Mouse (Mus musculus): ENCODE data around the gene Arih1.
"Not testable (repeated sequence)": the region's sequence is repeated elsewhere in the genome, so short reads cannot be mapped to it uniquely, and the experiment has no call there.

Arih1 gene

DNA sequence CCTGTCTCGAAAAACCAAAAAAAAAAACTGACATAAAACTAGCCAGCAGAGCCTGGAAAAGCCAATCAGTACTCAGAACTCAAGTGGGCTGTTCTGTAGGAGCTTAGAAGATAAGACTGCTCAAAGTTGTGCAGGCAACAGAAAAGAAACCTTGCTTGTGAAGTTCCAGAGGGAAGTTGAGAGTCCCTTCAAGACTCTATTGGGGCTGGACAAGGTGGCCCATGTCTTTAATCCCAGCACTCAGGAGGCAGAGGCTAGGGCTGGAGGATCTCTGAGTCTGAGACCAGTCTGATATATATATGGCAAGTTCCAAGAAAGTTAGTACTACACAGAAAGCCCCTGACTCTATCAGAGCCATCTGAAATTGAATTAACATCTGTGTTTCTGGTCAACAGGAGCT, 28.0 kb downstream of the Arih1 start:
- no peak for DNase-seq

DNA sequence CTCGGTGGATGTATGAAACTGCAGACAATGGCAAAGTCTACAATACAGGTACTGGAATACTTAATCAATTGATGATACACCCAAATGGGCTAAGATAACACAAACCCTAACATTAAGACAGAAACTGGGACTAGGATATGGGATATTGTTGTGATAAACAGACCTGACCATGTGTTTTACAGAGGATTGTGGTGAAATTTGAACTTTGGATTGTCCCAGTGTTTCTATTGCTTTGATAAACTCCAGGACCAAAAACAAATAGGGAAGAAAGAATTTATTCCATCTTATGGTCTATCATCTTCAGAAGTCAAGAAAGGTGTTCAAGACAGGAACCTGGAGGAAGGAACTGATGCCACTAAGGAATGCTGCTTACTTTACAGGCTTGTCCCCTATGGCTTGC, 28.7 kb downstream of the Arih1 start:
- DNase-seq, result no peak

DNA sequence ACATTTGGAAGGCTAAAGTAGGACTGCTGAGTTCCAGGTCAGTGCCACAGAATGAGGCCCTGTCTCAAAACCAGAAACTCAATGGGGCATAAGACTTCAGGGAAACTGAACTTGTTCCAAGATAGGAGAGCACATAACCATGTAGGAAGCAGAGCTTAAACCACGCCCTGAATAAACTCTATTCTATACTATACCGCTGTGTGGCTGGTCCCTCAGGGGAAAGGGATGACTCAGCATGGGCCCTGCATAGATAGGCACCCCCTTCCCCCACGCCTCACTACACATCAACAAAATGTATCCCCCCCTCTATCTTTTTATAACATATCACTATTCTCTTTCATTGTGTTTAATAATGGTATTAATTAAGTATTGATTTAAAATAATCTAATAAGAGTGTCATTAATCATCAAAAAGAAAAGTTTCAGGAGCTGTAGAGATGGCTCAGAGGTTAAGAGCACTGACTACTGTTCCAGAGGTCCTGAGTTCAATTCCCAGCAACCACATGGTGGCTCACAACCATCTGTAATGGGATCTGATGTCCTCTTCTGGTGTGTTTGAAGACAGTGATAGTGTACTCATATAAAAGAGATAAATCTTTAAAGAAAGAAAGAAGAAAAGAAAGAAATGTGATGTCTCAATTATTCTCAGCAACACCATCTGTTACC, 30.9 kb downstream of the Arih1 start:
- no peak for DNase-seq

DNA sequence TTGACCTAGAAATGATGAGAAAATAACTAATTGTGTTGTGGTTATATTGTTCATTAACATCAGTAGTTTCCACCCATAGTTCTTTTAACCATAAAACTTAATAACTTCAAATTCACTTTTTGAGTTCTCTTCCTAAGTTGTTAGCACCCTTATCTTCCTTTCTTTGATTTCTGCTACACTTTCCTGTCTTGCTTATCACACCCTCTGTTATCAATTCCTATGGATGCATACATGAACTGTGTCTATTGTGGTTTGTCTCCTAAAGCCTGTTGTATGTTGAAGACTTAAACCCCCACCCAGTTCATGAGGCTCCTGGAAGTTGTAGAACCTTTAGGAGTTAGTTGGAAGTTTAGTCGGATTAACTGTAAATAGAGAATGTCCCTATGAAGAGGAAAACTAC, 52.7 kb downstream of the Arih1 start:
- DNase-seq, result no peak

DNA sequence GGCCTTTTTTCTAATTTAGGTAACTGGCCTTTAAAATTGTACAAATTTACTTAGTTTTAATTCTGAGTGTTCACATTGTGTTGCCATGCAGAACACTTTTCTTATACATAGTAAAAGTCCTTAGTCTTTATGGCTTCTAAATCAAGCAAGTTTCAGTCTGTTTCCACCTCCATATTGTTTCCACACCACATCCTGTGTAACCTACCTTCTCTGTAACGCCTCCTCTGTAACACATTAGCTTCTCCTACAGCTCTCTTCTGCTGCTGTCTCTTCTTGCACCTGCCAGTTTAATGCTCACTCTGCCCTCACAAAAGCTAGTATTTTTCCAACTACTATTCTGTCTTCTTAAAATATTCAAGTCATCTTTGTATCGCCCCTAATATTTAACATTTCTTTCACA, 54.8 kb downstream of the Arih1 start:
- peak; percentile 5 for DNase-seq

DNA sequence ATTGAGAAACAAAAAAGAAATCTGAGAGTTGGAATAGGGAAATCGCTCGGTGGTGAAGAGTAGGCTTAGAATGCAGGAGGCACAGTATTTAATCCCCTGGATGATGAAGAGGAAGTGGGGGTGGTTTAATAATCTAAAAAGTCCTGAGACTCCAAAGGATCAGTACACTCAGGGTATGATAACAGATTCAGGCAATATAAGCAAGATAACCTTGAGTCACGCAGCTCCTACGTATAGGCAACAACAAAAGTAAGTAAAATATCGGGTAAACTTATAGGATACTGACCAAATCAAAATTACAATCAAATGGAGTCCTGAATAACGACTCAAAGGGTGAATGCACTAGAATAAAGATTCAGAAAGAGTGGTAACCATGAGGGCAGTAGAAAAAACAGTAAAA, 65.9 kb downstream of the Arih1 start:
- DNase-seq, result no peak

DNA sequence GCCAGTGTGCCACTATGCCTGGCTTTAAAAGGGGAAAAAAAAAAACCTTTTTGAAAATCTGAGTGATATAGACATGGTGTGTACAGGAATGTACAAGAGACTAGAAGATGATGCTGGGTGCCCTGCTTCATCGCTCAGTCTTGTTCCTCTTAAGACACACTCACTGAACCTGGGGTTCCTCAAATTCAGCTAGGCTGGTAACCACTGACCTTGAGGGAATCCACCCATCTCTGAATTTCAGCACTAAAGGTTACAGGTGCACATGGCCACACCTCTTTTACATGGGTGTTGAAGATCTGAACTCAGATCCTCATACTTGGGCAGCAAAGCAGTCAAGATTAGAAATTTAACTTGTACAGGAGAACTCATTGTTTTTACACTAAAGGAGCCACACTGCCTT, 79.1 kb downstream of the Arih1 start:
- DNase-seq, result no peak

DNA sequence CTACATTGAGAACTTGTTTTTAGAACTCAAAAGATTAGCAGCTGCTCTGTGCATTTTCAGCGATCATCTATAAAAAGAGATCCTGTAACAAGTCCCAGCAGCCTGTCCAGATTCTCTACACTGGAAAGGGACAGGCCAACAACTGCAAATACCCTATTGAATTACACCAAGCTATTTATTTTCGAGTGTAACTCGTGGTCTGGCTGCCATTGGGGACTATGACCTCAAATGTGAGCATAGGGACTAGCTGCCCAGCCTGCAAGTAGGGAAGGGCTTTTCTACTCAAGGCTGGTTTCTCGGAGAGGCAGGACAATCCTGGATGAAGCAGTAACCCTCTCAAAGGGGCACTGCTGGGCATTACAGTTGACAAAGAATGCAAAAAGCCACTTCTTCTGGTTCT, 97.3 kb downstream of the Arih1 start:
- no peak for DNase-seq

DNA sequence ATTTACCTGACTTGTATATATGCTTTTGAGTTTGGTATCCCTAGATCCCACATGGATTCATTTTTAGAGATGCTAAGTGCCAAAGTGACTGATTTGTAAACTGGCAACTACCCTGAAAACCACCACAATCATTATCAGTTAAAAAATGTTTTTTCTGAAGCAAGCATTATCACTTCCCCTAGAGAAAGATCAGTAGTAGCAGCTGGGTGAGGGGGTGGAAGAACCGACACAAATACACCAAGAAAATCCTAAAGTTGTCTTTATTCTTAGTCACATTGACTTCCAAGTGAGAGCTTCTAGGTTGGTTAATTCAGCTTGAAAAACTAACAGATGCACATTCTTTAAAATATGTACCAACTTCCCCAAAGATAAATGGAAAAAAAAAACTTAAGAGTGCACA, 98.1 kb downstream of the Arih1 start:
- DNase-seq, result peak; percentile 46

DNA sequence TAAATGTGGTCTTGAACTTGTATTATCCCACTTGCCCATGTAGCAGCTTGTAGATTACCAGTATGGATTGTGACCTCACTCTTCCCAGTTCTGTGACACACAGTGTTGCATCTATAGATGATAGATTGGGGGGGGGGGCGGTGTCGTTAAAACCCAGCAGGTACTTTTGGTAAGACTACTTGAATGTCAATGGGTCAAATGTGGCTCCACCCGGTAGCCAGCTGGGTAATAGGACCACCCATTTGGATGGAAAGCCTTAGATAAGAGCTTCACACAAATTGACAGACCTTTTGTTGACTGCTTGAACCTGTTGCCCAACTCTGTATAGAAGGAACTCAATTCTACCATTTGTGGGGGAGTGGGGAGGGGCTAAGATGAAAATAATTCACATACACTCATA, 99.0 kb downstream of the Arih1 start:
- no peak for DNase-seq

DNA sequence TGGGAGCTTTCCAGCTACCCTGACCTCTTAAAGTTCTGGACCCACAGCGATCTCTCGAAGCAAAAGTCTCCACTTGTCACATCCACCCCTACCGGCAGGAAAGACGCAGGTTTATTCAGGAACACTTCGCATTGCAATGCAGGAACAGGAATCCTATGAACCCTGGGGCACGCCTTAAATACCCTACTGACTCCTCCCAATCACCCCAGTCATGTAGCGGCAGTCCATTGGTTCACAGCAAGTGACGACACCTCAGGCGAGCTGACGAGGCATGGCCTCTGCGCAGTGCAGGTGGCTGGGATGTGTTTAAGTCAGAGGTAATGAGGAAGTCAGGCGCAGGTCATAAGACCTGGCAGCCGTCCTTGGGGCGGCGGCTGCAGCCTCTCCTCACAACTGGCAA, 110.8 kb downstream of the Arih1 start:
- no peak for DNase-seq

DNA sequence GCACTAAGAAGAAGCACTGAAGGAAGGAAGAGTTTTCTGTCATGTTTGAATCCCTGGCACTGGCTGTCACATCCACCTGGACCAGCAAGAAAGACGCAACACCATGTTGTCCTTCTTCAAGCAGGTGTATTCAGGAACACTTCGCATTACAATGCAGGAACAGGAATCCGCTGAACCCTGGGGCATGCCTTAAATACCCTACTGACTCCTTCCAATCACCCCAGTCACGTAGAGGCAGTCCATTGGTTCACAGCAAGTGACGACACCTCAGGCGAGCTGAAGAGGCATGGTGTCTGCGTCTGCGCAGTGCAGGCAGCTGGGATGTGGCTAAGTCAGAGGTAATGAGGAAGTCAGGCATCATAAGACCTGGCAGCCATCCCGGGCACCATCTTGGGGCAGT, 116.8 kb downstream of the Arih1 start:
- no peak for DNase-seq

DNA sequence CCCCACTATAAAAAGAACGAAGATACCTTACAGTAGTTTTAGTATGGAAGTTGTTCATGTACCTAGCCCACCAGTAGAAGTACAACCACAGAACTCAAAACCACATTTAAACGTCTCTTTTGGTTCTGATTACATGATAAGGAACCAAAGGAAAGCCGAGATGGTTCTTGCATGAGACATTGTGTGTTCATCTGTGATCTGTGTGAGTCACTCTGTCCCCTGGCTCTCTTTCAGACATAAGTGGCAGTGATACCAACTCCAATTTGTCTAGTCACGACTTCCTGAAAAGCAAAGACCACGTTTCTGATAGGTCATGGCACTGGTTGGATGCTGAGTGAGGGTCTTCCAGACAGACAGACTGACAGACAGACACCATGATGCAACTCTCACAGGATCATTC, 117.2 kb downstream of the Arih1 start:
- no peak for DNase-seq

DNA sequence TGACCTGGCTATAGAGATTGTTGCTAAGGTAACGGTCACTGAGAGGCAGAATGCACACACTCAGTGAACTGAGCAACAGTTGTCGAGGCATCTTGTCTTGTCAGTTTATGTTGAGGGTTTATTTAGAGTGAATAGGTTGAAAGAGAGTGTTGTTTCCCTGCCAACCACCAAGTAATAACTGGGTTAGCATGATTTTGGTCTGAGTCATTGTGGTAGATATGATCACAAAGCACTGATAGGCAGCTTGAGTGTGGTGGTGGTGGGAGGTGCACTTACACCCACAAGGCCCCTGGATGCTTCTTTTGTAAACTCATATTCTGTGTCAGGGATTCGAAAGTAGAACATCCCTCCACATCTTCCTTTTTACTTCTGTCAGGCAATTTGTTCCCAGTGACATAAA, 125.9 kb downstream of the Arih1 start:
- not testable (repeated sequence) for DNase-seq

DNA sequence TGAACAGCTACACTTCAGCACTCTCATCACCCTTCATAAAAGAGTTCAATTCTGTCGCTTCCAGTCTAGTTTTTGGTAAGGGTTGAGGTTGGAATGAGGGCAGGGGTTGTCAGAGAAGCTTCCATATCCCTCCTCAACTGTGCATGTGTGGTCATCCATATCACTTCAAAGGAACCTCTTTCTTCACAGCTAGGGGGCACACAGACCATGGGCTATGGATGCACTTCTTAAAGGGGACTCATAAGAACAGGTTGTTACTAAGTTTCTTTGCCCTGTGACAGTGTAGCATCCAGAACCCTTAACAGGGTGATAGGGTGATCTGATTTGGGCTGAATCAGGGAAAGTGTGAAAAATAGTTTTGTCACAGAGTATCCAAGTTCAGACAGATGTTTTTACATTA, 128.4 kb downstream of the Arih1 start:
- not testable (repeated sequence) for DNase-seq

DNA sequence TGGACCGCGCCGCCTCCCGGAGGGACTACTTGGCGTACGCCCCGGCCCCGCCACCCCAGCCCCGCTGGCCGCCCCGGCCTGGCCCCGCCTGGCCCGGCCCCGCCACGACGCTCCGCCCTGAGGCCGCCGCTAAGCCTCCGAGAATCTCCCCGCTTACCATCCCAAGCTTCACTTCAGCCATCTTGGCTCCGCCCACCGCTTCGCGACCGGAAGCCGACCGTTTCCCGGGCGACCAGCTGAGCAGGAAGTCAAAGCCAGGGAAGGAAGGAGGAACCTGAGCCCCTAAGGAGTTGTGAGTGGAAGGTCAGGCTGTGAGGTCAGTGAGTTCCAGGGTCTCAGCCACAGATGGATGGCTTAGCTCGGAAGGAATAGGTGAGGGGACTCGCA, 133.2 kb downstream of the Arih1 start, which contains the start of gene Bbs4:
TSS of gene Bbs4 (minus strand) at position 256 of the 387 bp plus-strand sequence.
- DNase-seq, result peak; percentile 92

DNA sequence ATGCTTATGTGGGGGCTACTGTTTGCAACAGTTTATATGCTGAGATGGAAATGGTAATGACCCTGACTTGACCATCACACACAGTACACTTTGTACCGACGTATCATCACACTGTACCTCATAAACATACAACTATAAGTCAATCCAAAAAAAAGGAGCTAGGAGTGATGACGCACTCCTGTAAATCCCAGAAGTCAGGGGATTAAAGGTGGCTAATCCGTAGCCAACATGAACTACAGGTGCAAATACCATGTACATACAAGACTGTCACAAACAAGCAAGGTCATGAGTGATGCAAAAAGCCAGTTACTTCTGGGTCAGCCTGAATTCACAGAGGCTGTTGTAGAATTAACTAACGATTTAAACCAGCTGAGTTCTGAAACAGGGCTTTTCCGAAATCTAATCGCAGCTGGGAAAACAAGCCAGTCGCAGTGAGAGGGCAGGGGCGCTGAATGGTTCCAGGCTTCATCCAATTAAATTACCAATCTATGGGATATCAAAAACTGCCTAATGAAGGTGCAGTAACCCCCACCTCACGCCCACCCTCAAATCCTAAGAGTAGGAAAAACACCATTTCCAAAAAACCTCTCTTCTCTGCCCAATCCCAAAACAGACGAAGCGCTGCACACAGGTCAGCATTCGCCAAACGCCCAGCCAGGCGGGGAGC, 133.7 kb downstream of the Arih1 start:
- DNase-seq, result no peak

DNA sequence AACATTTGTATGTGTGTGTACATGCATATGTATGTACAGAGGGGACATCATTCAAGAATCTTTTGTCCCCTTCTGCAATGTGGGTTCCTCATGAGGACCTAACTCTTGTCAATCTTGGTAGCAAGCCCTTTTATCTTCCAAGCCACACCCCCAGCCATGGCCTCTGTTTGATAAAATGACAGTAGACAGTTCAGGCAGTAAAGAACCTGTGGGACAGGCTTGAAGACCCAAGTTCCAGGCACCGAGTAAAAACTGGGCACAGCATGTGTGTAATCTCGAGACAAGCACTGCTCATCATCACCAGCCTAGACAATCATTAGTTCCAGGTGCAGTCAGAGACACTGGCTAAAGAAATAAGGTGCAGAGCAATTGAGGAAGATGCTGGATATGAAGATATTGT, 140.2 kb downstream of the Arih1 start:
- DNase-seq, result no peak

DNA sequence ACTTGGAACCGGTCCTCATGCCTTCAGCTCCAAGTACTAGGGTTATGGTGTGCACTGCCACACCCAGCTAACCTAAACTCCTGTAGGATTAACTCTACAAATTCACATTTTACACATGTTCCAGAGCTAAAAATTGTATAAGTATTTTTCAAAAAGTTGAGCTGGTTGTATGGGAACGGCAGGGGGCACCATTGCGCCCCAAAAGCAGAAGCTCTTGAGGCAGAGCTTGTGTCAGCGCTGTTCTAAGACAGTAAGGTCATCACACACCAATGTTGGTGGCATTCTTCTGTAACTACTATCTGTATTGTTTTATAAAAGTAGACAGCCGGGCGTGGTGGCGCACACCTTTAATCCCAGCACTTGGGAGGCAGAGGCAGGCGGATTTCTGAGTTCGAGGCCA, 146.4 kb downstream of the Arih1 start:
- DNase-seq, result no peak

DNA sequence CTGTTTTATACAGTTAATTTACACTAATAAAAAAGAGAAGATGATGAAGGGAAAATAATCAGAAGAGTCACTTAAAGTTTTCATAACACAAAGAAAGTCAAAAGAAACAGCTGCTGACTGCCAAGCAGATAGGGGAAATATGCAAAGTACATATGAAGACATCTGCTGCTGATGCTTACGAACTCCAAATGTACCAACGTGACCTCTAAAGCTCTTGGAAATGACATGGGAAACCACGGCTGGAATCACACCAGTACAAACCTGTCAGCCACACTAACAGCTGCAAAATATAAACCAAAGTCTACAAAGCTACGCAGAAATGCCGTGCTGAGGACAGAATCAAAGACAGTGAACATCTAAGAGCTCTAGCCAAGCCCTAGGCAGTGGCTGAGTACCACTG, 147.3 kb downstream of the Arih1 start:
- no peak for DNase-seq

DNA sequence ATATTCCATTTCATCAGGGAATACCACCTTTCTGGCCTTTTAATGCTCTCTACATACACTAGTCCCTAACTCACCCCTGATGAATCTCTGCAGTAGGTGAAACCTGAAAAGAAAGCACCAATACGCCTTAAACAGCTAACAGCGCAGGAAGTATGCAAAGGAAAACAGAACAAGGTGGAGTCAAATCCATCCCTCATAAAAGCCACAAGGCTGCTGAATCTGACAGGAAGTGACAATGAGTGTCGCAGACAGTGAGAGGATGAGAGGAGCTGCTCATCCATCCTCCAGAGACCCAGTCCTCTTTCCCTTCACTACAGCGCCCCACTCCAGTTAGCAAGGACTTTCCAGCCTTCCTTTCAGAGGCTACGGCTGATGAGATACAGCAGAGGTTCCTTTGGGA, 148.0 kb downstream of the Arih1 start:
- DNase-seq, result no peak

All from right cerebral cortex, adult 18-20 months (tissue).